Mouse (Mus musculus): ENCODE data around the gene Olfr1192-ps1. TPM values are rescaled to one million over a fixed set of nuclear protein-coding genes. Genes with fewer than 3 reads are reported as not detected.
"Not testable (repeated sequence)": the region's sequence is repeated elsewhere in the genome, so short reads cannot be mapped to it uniquely, and the experiment has no call there.

Olfr1192-ps1 gene
- total RNA-seq (2021): not detected
- polyA plus RNA-seq (2012; rRNA removed): not detected in 2 replicates
- long read RNA-seq: 0 reads

GRCm38 (mm10) chr2:88648209-88648608 is at the start of gene Olfr1192-ps1:
Gene Olfr1192-ps1 (plus strand): TSS chr2:88648509.
- DNase-seq: no peak

GRCm38 (mm10) chr2:88640242-88640641 is 8.1 kb upstream of the Olfr1192-ps1 start, which contains the start of gene Olfr1191-ps1:
Gene Olfr1191-ps1 (plus strand): TSS chr2:88640542.
- not testable (repeated sequence) for DNase-seq

- DNase-seq: not testable (repeated sequence)
Observed at GRCm38 (mm10) chr2:88675328-88675727, 27.0 kb downstream of the Olfr1192-ps1 start, which contains the start of gene Olfr1193. Gene Olfr1193 (plus strand): TSS chr2:88675628.

GRCm38 (mm10) chr2:88689087-88689486 is 40.8 kb downstream of the Olfr1192-ps1 start, which contains the start of gene Olfr1195:
Gene Olfr1195 (minus strand): TSS chr2:88689187.
- no peak for DNase-seq

- DNase-seq: no peak
Observed at GRCm38 (mm10) chr2:88704497-88704896, 56.2 kb downstream of the Olfr1192-ps1 start, which contains the start of gene Olfr1196. Gene Olfr1196 (minus strand): TSS chr2:88704597.

Other genes starting within 250 kb of the Olfr1192-ps1 start
- not detected for gene Olfr1179, start 242.1 kb upstream of the Olfr1192-ps1 start, total RNA-seq (2021)
- not detected in 2 replicates for gene Olfr1179, start 242.1 kb upstream of the Olfr1192-ps1 start, polyA plus RNA-seq (2012; rRNA removed)
- not detected for gene Olfr1180, start 229.4 kb upstream of the Olfr1192-ps1 start, total RNA-seq (2021)
- gene Olfr1180, start 229.4 kb upstream of the Olfr1192-ps1 start, polyA plus RNA-seq (2012; rRNA removed): not detected in 2 replicates
- gene Olfr1181, start 222.3 kb upstream of the Olfr1192-ps1 start, total RNA-seq (2021): not detected
- not detected in 2 replicates for gene Olfr1181, start 222.3 kb upstream of the Olfr1192-ps1 start, polyA plus RNA-seq (2012; rRNA removed)
- gene Gm13757, start 199.4 kb upstream of the Olfr1192-ps1 start, total RNA-seq (2021): not detected
- not detected in 2 replicates for gene Gm13757, start 199.4 kb upstream of the Olfr1192-ps1 start, polyA plus RNA-seq (2012; rRNA removed)
- gene Olfr1183, start 193.6 kb upstream of the Olfr1192-ps1 start, total RNA-seq (2021): not detected
- gene Olfr1183, start 193.6 kb upstream of the Olfr1192-ps1 start, polyA plus RNA-seq (2012; rRNA removed): not detected in 2 replicates
- gene Olfr1184, start 164.9 kb upstream of the Olfr1192-ps1 start, total RNA-seq (2021): not detected
- not detected in 2 replicates for gene Olfr1184, start 164.9 kb upstream of the Olfr1192-ps1 start, polyA plus RNA-seq (2012; rRNA removed)
- not detected for gene Olfr1185-ps1, start 155.2 kb upstream of the Olfr1192-ps1 start, total RNA-seq (2021)
- not detected in 2 replicates for gene Olfr1185-ps1, start 155.2 kb upstream of the Olfr1192-ps1 start, polyA plus RNA-seq (2012; rRNA removed)
- gene Olfr1186, start 130.0 kb upstream of the Olfr1192-ps1 start, total RNA-seq (2021): not detected
- gene Olfr1186, start 130.0 kb upstream of the Olfr1192-ps1 start, polyA plus RNA-seq (2012; rRNA removed): not detected in 2 replicates
- not detected for gene Olfr1188, start 91.6 kb upstream of the Olfr1192-ps1 start, total RNA-seq (2021)
- not detected in 2 replicates for gene Olfr1188, start 91.6 kb upstream of the Olfr1192-ps1 start, polyA plus RNA-seq (2012; rRNA removed)
- not detected for gene Olfr1189, start 62.1 kb upstream of the Olfr1192-ps1 start, total RNA-seq (2021)
- gene Olfr1189, start 62.1 kb upstream of the Olfr1192-ps1 start, polyA plus RNA-seq (2012; rRNA removed): not detected in 2 replicates
- under 1 TPM in 1 of 2 experiments, not detected in 1; 0.06 TPM for gene Olfr1191-ps1, start 8.0 kb upstream of the Olfr1192-ps1 start, total RNA-seq (2021)
- not detected in 2 replicates for gene Olfr1191-ps1, start 8.0 kb upstream of the Olfr1192-ps1 start, polyA plus RNA-seq (2012; rRNA removed)
- gene Olfr1193, start 27.1 kb downstream of the Olfr1192-ps1 start, total RNA-seq (2021): not detected
- not detected in 2 replicates for gene Olfr1193, start 27.1 kb downstream of the Olfr1192-ps1 start, polyA plus RNA-seq (2012; rRNA removed)
- gene Olfr1195, start 40.7 kb downstream of the Olfr1192-ps1 start, total RNA-seq (2021): not detected
- gene Olfr1195, start 40.7 kb downstream of the Olfr1192-ps1 start, polyA plus RNA-seq (2012; rRNA removed): not detected in 2 replicates
- not detected for gene Olfr1196, start 56.1 kb downstream of the Olfr1192-ps1 start, total RNA-seq (2021)
- gene Olfr1196, start 56.1 kb downstream of the Olfr1192-ps1 start, polyA plus RNA-seq (2012; rRNA removed): not detected in 2 replicates
- not detected for gene Olfr1197, start 83.9 kb downstream of the Olfr1192-ps1 start, total RNA-seq (2021)
- gene Olfr1197, start 83.9 kb downstream of the Olfr1192-ps1 start, polyA plus RNA-seq (2012; rRNA removed): not detected in 2 replicates
- not detected for gene Olfr1198, start 102.9 kb downstream of the Olfr1192-ps1 start, total RNA-seq (2021)
- not detected in 2 replicates for gene Olfr1198, start 102.9 kb downstream of the Olfr1192-ps1 start, polyA plus RNA-seq (2012; rRNA removed)
- gene Olfr1199, start 112.0 kb downstream of the Olfr1192-ps1 start, total RNA-seq (2021): not detected
- gene Olfr1199, start 112.0 kb downstream of the Olfr1192-ps1 start, polyA plus RNA-seq (2012; rRNA removed): not detected in 2 replicates
- not detected for gene Olfr1200, start 122.0 kb downstream of the Olfr1192-ps1 start, total RNA-seq (2021)
- gene Olfr1200, start 122.0 kb downstream of the Olfr1192-ps1 start, polyA plus RNA-seq (2012; rRNA removed): not detected in 2 replicates
- not detected for gene Olfr1201, start 144.5 kb downstream of the Olfr1192-ps1 start, total RNA-seq (2021)
- not detected in 2 replicates for gene Olfr1201, start 144.5 kb downstream of the Olfr1192-ps1 start, polyA plus RNA-seq (2012; rRNA removed)
- gene Olfr1202, start 166.0 kb downstream of the Olfr1192-ps1 start, total RNA-seq (2021): not detected
- not detected in 2 replicates for gene Olfr1202, start 166.0 kb downstream of the Olfr1192-ps1 start, polyA plus RNA-seq (2012; rRNA removed)
- gene Olfr1205, start 181.2 kb downstream of the Olfr1192-ps1 start, total RNA-seq (2021): not detected
- gene Olfr1205, start 181.2 kb downstream of the Olfr1192-ps1 start, polyA plus RNA-seq (2012; rRNA removed): not detected in 2 replicates
- not detected for gene Olfr1204, start 200.8 kb downstream of the Olfr1192-ps1 start, total RNA-seq (2021)
- not detected in 2 replicates for gene Olfr1204, start 200.8 kb downstream of the Olfr1192-ps1 start, polyA plus RNA-seq (2012; rRNA removed)
- not detected for gene Olfr1206, start 214.7 kb downstream of the Olfr1192-ps1 start, total RNA-seq (2021)
- not detected in 2 replicates for gene Olfr1206, start 214.7 kb downstream of the Olfr1192-ps1 start, polyA plus RNA-seq (2012; rRNA removed)

Data from adrenal gland, adult 2 months (tissue).